Mouse (Mus musculus) skeletal muscle tissue, postnatal 0 days (tissue): ENCODE measurements around the gene Diaph2. TPM values are rescaled to one million over a fixed set of nuclear protein-coding genes. Genes with fewer than 3 reads are reported as not detected.

Experiments
- polyA plus RNA-seq: library from polyadenylated mRNA; unstranded; fragments of >200 nt; fragmentation: Nextera tagmentation; extraction: Ambion mirVana; gene quantifications from 2 replicates; pipeline ENCODE4 v1.2.1, GENCODE M21; 2015

The Diaph2 gene
- 3.3 and 4.2 TPM in 2 replicates for polyA plus RNA-seq

GRCm38 (mm10) chrX:129749571-129750061, at the start of gene Diaph2:
Gene Diaph2, plus strand, starts transcription at chrX:129749742.

